Mouse (Mus musculus): ENCODE data around the gene Lrmda.

GRCm38 (mm10) chr14:22226205-22226604 lies 206.7 kb downstream of the Lrmda start:
- TF ChIP-seq CTCF (IDR thresholded peaks at IDR 0.05; ENCODE audit: borderline replicate concordance, insufficient read depth, low read length) (no peak), POLR2A (IDR thresholded peaks at IDR 0.05; ENCODE audit: low read depth, low read length) (no peak)
